Mouse (Mus musculus) frontal cortex, postnatal 14 days (tissue): ENCODE measurements at regions not wholly inside any gene's neighbourhood (a gene's known extent, or its start where the extent isn't known, plus 50 kb on each side); places are given as distances from the start of the nearest gene placed in this dataset.

Experiments
- DNase-seq, 2 experiments: peaks; one replicate each; pipeline ENCODE4 v3.0.0; 2022; ENCODE audit warnings: low spot score in 2 of 2

DNA sequence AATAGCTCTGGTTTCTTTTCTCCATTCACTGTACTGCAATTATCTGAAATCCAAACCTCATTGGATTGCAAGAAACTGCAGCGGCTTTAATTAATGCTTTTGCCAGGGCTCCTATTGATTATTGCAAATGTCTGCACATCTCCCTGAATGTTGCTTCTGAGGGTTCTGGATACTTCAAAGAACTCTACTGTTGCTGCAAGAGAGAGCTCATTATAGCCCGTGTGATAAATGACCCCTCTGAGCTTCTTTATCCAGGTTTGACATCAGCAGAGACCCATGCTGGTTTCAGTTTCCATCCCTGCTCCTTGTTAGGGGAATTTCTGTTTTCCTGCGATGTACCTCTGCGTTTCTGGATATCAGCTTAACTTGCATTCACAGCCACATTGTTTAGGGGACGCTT lies 78.4 kb upstream of the Nav3 start:
- no peak for DNase-seq

DNA sequence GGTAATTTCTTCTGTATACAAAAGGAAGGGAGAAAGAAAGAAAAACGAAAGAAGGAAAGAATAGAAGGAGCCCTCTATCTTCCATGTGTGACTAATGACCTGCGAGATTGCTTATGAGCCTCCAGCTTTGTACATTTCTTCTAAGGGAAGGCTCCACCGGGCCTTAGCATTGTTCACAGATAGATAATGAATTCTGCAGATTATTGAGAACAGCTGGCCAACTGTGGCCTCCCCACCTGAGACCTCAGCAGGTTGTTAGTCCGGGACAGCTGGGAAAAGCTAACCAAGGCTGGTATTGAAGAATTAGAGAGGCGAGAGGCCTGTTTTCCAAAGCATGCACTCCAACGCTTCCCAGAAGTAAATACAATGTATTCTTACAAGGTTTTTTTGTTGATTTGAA lies 86.7 kb upstream of the Nav3 start:
- DNase-seq: no peak

- DNase-seq: no peak
Observed at GRCm38 (mm10) chr10:110548391-110548790, 92.4 kb upstream of the Nav3 start.

- no peak for DNase-seq
Observed at GRCm38 (mm10) chr10:110553954-110554353, 98.0 kb upstream of the Nav3 start.

GRCm38 (mm10) chr10:110556326-110556883 lies 100.4 kb upstream of the Nav3 start:
- DNase-seq: no peak

GRCm38 (mm10) chr10:110563057-110563456 lies 107.1 kb upstream of the Nav3 start:
- no peak for DNase-seq

- no peak for DNase-seq
Observed at GRCm38 (mm10) chr10:110563571-110563970, 107.6 kb upstream of the Nav3 start.

- DNase-seq: no peak
Observed at GRCm38 (mm10) chr10:110566260-110567050, 110.5 kb upstream of the Nav3 start.

GRCm38 (mm10) chr10:110570465-110570864 lies 114.5 kb upstream of the Nav3 start:
- no peak for DNase-seq

DNA sequence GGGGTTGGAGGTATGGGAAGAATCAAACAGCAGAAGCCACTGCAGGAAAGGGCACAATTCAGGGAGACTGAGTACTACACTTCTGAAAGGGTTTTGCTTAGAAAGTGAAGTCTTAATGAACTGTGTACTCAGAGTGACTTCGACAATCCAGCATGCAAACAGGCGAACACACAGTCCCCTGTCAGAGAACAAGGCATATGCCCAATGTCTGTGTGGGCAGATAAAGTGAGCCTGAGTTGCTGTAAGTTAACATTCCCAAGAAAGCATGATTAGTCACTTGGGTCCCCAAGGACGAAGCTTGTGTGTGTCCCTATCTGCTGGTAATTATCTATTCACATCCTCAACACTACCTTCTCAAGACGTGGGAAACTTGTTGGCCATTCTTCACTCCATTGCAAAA lies 115.2 kb upstream of the Nav3 start:
- no peak for DNase-seq

DNA sequence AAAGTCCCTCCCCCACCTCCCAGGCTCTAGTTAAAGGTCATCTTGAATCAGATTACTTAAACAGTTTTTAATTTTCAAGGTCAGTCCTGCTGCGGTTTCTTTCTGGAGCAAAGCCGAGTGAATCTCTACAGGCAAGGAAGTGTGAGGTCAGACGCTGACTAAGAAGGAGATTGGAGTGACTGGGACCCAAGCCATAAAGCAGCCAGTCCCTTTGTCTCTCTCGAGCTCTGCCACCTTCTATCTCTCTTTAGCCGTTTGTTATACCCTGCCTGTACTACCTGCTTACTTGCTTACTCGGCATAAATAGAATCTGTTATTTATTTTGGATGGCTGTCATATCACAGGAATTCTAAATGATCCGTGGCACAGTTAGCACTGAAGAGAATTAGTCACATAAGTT lies 117.5 kb upstream of the Nav3 start:
- no peak for DNase-seq

DNA sequence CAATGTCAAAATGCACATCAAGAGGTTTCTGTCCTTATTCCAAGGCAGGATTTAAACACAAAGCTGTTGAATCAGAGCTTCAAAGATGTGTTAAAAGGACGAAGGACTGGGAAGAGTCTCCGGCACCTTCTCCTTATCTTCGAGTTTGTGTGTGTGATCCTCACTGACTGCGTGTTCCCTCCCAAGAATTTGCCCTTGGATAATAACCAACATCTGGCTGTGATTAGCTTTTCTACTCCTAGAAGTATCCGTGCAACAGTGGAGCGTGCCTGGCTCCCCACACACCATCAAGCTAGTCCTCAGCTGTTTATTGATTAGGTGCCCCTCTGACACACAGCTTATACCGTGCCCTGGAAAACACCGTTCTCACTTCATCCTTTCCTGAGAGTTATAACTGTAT lies 130.0 kb upstream of the Nav3 start:
- no peak for DNase-seq

- DNase-seq: no peak
Observed at GRCm38 (mm10) chr10:110586507-110586906, 130.5 kb upstream of the Nav3 start.

GRCm38 (mm10) chr10:110587529-110587928 lies 131.5 kb upstream of the Nav3 start:
- DNase-seq: no peak

GRCm38 (mm10) chr10:110600352-110600853 lies 144.4 kb upstream of the Nav3 start:
- peak; percentile 12 to 15 for DNase-seq

DNA sequence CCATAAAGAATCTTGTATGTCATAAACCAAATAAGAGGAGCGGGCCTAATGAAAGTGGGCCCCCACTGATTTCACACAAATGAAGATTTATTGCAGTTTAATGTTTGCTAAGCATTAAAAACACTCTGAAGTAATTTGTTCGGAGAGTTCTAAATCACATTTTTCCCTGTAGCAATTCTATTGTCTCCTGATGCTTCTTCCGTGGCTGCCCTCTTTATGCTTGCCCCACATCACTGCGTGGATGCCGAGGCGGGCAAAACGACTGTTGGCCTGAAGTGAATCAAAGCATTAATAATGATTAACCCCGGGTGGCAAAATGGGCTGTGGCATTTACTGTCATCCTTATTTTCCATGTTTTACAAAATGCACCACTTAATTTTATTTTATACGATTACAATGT lies 134.9 kb upstream of the E2f7 start:
- no peak for DNase-seq

- no peak for DNase-seq
Observed at GRCm38 (mm10) chr10:110617004-110617403, 128.2 kb upstream of the E2f7 start.

- no peak for DNase-seq
Observed at GRCm38 (mm10) chr10:110619193-110619592, 126.0 kb upstream of the E2f7 start.

DNA sequence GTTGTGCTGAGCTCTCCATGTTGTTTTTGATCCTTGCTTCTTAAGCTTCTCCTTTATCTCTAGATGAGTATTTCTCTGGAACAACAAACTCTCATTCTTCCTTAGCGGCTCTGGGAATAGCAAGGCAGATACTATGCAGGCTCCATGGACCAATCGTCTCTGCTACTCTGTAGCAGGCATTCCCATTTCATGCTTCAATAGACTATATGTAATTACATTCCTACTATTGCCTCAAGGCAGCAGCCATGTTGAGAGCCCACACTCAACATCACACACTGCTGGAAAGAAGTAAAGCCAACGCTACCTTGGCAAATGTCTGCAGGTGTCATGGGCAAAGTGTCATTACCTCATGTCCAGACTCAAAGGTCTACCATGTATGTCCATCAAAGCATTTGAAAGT lies 119.6 kb upstream of the E2f7 start:
- DNase-seq: no peak

GRCm38 (mm10) chr10:110640406-110640805 lies 104.8 kb upstream of the E2f7 start:
- no peak for DNase-seq

DNA sequence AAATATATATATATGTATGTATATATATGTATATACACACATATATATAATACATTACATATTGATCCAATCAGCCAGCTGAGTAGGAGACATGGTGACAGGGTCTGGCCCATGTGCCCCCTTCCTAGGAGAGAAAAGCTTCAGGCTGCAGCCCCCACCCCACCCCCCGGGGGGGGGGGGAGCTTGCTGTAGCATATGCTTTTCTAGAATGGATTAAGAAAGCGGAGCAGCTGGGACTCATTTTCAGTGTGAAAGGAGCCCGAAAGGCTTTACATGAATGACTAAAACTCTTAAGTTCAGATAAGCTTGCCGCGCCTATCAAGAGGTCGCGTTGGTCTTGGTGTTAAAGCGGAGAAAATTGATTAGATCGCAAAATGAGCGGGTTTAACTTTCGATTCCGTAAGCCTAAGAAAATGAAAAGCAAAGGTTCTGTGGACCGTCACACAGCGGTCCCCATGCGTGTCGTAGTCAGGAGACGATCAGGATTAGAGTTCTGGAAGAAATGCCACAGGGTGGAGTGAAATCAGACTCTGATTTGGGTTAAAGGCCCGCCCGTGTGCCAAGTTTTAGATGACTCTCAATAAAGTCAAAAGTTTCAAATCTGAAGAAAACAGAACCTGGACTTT lies 103.1 kb upstream of the E2f7 start:
- no peak for DNase-seq

DNA sequence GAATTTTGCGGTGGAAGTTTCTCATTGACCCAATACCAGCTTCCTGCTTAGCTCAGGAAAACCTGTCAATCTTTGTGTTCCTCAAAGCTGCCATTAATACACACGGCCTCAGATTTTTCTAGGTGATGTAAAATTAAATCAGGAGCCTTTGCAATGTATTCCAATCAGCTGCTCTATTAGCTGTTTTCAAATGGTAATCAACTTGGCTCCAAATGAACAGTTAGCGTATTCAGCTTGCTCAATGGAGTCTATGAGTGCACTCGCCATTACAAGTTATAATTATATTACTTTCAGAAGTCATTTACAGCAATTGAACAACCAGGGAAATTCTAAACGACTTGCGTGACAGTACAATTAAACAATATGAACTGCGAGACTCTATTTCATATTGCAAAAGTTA lies 97.6 kb upstream of the E2f7 start:
- no peak for DNase-seq

GRCm38 (mm10) chr10:110650107-110650506 lies 95.1 kb upstream of the E2f7 start:
- no peak for DNase-seq
